Mouse (Mus musculus) erythroblast, embryonic 14.5 days (primary cell): ENCODE data around the gene Hydin.

Source experiments
- GATA1 ChIP-seq: IDR thresholded peaks from 2 replicates; pipeline ENCODE4 v1.6.1; 2012; ENCODE audit warnings: low read length, inconsistent platforms, mixed read lengths
- TAL1 ChIP-seq: IDR thresholded peaks from 3 replicates; pipeline ENCODE4 v1.6.1; 2012; ENCODE audit warnings: low read length, inconsistent platforms, mixed read lengths

GRCm38 (mm10) chr8:110496286-110496685 is 229.5 kb downstream of the Hydin start:
- no peak for TF ChIP-seq TAL1
- no peak for TF ChIP-seq GATA1
